Mouse (Mus musculus) layer of hippocampus, adult 18-20 months (tissue): Measurements from ENCODE around the gene 1700001L19Rik. TPM values are rescaled to one million over a fixed set of nuclear protein-coding genes. Genes with fewer than 3 reads are reported as not detected.

Experiments
- DNase-seq, 2 experiments: peaks; one replicate each; pipeline ENCODE4 v3.0.0; 2022; ENCODE audit warnings: low spot score in 2 of 2
- total RNA-seq, 2 experiments: library from RNA; stranded (reverse); gene quantifications; 2 replicates each; pipeline ENCODE4 v1.2.3; 2021

The 1700001L19Rik gene
- total RNA-seq, 2 experiments from 2014 or later, result 15.9 to 17.3 TPM

DNA sequence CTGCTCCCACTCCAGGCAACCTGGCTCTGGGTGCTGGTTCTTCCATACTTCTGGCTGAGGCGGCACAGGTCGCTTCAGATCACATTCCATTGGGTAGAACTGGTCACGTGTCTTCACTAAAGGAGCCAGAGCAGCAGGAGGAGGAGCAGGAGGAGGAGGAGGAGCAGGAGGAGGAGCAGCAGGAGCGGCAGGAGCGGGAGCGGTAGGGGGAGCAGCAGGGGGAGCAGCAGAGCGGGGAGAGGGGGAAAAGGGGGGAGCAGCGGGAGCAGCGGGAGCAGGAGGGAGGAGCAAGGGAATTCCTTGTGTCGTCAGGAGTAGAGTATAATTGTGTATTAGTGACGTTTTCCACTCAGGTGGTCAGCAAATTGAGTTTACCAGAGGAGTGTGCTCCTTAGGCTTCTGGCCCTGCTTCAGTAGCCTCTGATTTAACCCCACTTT lies 8.5 kb downstream of the 1700001L19Rik start:
- DNase-seq, result peak in 1 of 2 experiments; percentile 54

DNA sequence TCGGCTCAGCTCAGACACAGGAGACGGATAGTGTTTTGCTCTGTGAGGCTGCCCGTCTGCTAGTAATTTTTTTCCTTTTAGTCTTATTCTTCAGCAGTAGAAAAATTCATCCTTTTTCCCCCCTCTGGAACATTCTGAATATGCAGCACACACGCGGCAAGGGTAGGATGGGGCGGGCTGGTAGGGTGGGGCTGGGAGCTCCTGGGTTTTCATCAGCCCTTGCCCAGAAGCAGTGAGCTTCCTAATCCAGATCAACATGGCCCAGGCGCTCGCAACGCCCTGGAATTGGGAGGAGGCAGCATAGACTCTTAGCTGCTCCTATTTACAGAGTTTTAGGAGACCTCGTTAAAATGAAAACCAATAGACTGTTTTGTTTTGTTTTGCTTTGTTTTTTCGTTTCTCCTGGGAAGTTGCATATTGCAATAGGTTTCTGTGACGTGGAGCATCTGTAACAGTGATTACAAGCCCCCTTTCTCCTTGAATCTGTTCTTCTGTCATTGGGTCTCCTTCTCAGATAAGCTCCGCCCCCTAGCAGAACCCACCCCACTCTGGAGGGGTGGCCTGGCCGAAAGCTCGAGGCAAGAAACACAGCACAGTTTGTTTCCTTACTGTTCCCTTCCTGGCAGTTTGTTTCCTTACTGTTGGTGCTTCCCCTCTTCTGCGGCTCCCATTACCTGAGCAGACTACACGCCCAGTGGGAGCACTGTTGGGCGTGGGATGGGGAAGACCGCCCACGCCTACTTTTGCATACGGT lies 10.6 kb downstream of the 1700001L19Rik start:
- peak in 1 of 2 experiments; percentile 44 for DNase-seq

DNA sequence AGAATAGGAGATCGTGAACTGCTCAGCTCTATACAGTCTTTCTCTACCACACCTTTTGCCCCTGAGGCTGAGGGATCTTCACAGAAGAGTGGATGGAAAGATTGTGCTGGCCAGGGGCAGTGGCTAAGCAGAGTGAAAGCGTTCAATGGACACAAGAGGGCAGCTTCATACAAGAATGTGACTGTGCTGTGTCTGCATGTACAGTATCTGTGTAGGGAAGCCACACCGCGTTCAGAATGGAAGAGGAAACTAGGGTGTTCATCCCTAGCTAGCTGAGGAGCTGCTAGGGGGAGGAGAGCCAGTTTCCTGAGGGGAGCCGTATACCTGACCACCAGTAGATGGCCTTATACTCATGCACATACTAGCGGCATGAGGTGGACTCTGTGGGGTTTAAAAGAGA lies 25.6 kb downstream of the 1700001L19Rik start:
- DNase-seq, result no peak

GRCm38 (mm10) chr13:68627041-68627440 lies 29.8 kb downstream of the 1700001L19Rik start:
- DNase-seq, result no peak

DNA sequence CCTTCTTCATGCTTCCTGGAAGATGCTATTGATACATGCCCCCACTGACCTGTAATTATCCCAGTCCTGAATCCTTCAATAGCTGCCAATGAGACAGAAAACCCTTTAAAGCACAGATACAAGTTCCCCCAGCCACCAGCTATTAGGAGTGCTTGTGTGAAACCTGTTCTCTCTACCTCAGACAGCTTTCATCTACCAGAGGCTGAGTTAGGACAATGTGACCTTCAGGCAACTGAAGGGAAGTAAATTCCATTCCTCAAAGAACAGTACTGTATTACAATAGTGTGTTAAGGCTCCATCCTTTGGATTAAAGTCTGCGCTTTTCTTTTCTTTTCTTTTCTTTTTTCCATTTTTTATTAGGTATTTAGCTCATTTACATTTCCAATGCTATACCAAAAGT lies 45.6 kb downstream of the 1700001L19Rik start:
- no peak for DNase-seq

Other genes starting within 250 kb of the 1700001L19Rik start
- 10 to 100 TPM; 25.0 to 29.1 TPM for gene Mtrr, start 15.3 kb upstream of the 1700001L19Rik start, total RNA-seq
- gene Fastkd3, start 15.2 kb upstream of the 1700001L19Rik start, total RNA-seq, result 10 to 100 TPM; 16.7 to 16.8 TPM